Mouse (Mus musculus) heart, adult 9 months (tissue): ENCODE results near the gene Trim67.
A peak's percentile ranks its signal among the peaks of the same experiment; 100 is the strongest.

ENCODE experiments used
- DNase-seq, 2 experiments: peaks; one replicate each; pipeline ENCODE4 v3.0.0; 2022; ENCODE audit warnings: low spot score in 2 of 2

Trim67 gene

GRCm38 (mm10) chr8:124792708-124793107 is at the start of gene Trim67:
Gene Trim67, plus strand, starts transcription at chr8:124793092.
- no peak for DNase-seq

GRCm38 (mm10) chr8:124746661-124747060 is 46.2 kb upstream of the Trim67 start:
- no peak for DNase-seq

DNA sequence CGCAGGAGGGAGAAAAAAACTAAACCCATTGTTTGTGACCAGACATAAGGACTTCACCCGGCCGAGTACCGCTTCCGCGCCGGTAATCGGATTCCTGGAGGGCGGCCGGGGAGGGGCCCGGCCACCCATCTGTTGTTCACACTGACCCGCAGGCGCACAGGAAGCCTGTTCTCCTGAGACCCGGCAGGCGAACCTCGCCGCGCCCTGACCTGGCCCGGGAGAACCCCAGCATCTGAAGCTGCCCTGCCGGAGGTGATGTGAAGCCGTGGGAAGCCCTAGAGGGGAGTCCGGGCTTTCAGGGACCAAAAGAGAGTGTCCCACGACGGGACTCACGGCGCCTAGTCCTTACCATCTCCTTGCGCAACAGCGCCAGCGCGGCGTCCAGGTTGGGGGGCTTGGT is 41.7 kb upstream of the Trim67 start:
- peak; percentile 15 to 36 for DNase-seq

GRCm38 (mm10) chr8:124751709-124752173 is 41.2 kb upstream of the Trim67 start, which contains the start of gene Fam89a:
Gene Fam89a, minus strand, starts transcription at chr8:124751832.
- DNase-seq, result peak; percentile 18 to 28

DNA sequence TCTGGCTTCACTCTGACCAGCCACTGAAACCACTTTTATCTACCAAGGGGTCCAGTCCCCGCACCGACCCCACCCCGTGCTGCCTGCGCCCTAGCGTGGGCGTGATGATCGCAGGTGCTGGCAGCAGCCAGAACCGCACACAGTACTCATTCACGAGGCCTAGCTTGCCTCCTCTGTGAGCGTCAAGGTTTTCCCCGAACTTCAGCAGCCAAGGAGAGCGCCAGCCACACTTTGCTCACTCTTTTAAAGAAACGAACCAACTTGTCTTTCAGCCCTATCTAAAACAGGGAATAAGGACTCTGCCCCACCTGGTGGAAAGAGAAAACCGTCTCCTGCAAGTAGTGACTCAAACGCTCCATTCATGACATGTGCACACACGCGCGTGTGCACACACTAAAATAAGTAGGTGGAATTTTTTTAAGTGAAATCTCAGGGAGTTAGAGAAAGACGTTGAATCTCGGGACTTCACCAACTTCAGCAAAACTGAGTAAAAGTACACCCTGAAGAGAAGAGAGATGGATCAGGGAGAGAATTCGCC is 40.5 kb upstream of the Trim67 start:
- DNase-seq, result no peak

DNA sequence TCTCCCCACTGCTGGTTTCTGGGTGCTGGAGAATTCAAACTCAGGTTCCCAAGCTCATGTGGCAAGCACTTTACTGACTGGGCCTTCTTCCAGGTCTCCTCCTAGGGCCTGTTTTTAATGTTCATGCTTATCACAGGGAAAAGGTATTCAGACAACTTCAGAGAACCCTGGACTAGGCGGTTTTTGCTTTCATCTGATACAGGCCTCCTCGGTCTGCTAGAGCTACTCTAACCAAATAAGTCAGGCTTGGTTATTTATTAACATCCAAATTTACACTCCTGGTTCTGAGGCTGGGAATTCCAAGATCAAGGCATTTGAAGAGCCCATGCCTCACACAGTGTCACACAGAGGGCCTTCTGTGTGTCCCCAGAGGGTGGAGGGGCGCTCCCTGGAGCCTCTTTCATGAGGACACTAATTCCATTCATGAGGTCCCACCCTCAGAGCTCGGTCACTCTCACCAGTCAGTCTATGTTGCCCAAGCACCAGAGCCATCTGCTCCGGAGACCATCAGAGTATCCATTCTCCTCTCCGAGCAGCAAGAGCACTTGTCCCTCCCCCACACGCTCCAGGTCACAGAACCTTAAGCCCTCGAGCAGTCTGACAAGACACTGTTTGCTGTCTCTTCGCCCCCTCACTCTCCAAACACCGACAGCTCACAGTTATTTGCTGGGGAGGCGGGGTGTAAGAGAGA is 38.6 kb upstream of the Trim67 start:
- DNase-seq, result no peak

- no peak for DNase-seq
Measured at GRCm38 (mm10) chr8:124754792-124755190, 38.1 kb upstream of the Trim67 start.

DNA sequence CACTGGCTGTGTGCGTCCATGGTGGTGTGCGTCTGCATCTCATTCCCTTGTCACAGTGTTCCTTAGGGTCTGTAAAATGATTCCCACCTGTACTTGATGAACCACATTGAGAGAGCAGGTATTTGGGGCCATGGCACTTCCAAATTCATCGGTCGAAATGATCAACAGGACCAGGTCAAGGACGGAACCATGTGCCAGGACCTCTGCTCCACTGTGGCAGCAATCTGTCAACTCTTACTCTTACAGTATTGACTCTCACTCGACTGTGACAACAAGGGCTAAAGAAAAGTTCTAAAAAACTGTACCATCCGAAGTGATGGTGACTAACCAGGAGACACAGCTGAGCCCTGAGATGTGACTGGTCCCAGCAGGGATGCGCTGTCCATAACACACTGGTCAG is 37.4 kb upstream of the Trim67 start:
- DNase-seq, result no peak

DNA sequence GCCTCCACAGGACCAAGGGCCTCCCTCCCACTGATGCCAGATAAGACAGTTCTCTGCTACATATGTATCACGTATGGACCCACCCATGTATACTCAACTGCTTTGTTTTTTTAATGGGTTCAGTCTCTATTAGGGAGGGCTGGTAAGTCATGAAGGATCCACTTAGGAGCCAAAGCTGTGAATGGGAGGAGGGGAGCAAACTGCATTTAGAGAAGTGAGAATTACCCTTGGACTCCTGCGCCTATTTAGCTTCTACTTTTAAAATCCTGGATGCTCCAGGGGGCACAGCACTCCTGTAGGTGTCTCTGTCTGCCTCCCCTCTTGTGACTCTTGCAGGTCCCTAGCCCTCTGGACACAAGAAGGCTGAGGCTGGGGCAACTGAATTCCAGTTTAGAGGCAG is 36.7 kb upstream of the Trim67 start:
- no peak for DNase-seq

GRCm38 (mm10) chr8:124756601-124757000 is 36.3 kb upstream of the Trim67 start:
- no peak for DNase-seq

GRCm38 (mm10) chr8:124758544-124758943 is 34.3 kb upstream of the Trim67 start:
- no peak for DNase-seq

GRCm38 (mm10) chr8:124763061-124763460 is 29.8 kb upstream of the Trim67 start:
- DNase-seq, result no peak

GRCm38 (mm10) chr8:124772389-124772788 is 20.5 kb upstream of the Trim67 start:
- DNase-seq, result no peak

GRCm38 (mm10) chr8:124775695-124776094 is 17.2 kb upstream of the Trim67 start:
- peak; percentile 23 to 30 for DNase-seq

DNA sequence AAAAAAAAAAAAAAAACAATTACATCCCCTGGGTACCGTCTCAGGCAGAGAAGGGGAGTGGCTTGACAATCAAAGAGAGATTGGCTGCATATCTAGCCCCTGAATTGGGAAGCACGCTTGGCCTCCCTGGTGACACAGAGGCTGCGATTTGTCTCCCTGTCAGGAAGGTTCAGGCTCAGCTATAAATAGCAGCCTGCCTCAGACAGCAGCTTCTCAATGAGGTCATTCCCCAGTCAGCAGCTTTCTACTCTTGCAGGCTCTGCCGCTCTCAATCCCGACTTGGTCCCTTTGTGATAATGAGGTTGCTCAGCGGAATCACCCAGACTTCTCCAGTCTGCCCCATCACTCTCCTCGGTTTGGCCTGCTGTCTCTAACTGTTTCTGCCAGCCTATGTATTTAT is 12.7 kb upstream of the Trim67 start:
- DNase-seq, result peak; percentile 53 to 65

- no peak for DNase-seq
Measured at GRCm38 (mm10) chr8:124782431-124782830, 10.5 kb upstream of the Trim67 start.

GRCm38 (mm10) chr8:124783228-124783627 is 9.7 kb upstream of the Trim67 start:
- DNase-seq, result no peak

DNA sequence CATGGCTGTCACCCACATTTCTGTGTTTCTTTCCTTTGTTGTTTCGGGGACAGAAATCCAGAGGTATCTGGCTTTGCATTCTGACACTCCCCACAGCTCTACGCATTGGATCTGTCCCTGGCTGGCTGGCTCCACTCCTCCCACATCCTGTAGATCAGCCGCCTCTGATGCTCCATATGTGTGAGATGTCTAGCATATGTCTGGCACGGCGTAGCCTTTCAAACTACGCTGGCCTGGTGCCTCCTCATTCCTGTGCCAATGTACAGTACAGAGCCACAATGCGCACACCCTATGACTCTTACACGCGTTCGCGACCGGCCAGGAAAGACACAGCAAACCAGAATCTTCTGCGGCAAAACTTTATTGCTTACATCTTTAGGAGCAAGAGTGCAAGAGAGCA is 8.3 kb upstream of the Trim67 start:
- no peak for DNase-seq

DNA sequence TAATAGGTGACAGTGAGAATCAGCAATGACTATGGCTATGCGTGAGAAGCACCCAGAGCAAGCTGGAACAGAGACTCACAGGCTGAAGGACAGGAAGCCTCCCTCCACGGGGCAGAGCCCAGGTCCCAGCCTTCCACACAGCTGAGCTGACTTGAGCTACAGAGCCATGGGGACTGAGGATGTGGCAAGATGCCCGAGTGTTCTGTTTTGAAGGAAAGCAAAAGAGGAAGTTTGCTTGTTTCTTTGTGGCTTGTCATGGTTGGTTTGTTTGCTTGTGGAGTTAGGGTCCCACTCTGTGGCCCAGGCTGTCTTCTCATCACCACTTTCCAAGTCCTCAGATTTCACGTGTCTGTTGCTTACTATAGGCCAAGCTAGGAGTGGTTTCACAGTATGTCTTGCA is 2.2 kb upstream of the Trim67 start:
- DNase-seq, result no peak

GRCm38 (mm10) chr8:124791751-124792150 is 1.1 kb upstream of the Trim67 start:
- DNase-seq, result no peak

DNA sequence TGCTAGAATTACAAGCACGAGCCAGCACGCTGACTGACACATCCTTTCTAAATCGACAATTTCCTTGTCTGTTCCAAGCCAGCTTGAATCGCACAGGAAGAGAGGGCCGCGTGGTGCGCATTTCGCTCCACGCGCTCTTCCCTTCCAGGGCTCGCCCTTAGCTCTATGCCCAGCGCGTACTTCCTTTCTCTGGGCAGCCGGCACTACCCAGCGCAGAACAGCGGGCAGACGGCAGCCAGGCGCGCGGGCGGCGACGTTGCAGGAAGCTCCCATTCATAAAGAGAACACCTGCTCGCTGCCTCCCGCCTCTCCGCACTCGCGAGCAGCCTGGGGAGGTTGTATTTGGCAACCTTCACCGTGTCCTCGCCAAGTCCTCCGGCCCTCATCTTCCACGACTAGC is 706 bp upstream of the Trim67 start:
- DNase-seq, result no peak

- DNase-seq, result peak; percentile 40 to 75
Measured at GRCm38 (mm10) chr8:124793172-124793651, 320 bp downstream of the Trim67 start.
